Mouse (Mus musculus): ENCODE measurements at regions not wholly inside any gene's neighbourhood (a gene's known extent, or its start where the extent isn't known, plus 50 kb on each side); places are given as distances from the start of the nearest gene placed in this dataset.

DNA sequence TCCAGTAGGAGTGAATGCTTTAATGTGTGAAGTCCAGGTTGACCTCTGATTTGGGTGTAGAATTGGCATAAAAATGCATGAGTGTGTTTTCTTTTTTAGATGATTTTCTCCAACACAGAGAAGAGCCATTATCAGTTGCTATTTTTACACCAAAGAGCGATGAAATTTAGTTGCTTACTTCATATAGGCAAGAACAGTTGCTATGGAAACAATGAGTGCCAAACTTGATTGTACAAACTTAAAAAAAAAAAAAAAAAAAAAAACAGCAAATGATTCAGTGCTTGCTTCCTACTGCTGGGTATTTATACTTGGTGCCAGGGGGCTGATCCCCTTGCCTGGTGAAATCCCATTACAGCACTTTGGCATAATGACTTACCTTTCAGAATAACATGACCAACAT, 268.0 kb downstream of the Sec23a start:
- Histone ChIP-seq H3K36me3 (replicated peaks; ENCODE audit: low read length) (no peaks in the 10 kb centered on the region), H3K27me3 (replicated peaks) (no peaks in the 10 kb centered on the region), H3K4me1 (peaks cover 3% of the 10 kb centered on the region; the same call in 1 of the 2 replicates), H3K4me3 (replicated peaks) (no peak overlapping the region), H3K9me3 (no peaks in the 10 kb centered on the region)
- TF ChIP-seq GATA1 (IDR thresholded peaks at IDR 0.05; ENCODE audit: borderline replicate concordance, low read length), result no peak
- no peak for TF ChIP-seq FLI1 (IDR thresholded peaks at IDR 0.05; ENCODE audit: low read length)

DNA sequence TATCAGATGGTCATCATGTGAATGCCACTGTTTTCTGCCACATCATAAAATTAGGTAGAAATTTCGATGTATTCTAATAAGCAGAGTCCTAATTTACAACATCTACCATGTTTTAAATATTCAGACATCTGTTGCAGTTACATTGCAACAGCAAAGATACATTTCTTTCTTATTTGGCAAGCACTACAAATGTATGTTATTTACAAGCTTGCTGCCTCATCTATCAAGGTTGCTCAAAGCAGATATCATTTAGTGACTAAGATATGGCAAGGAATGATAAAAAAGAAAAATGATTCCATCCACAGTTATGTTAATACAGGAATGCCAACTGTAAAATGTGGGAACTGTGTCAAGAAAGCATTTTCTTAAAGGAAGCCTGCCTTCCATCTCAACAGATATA, 283.7 kb downstream of the Sec23a start:
- TF ChIP-seq GATA1 (IDR thresholded peaks at IDR 0.05; ENCODE audit: borderline replicate concordance, low read length) (no peak), FLI1 (IDR thresholded peaks at IDR 0.05; ENCODE audit: low read length) (no peak)
- Histone ChIP-seq H3K27me3 (replicated peaks) (no peaks in the 10 kb centered on the region), H3K4me3 (replicated peaks) (no peak overlapping the region), H3K36me3 (replicated peaks; ENCODE audit: low read length) (no peaks in the 10 kb centered on the region), H3K9me3 (no peaks in the 10 kb centered on the region), H3K4me1 (no peaks in the 10 kb centered on the region)

DNA sequence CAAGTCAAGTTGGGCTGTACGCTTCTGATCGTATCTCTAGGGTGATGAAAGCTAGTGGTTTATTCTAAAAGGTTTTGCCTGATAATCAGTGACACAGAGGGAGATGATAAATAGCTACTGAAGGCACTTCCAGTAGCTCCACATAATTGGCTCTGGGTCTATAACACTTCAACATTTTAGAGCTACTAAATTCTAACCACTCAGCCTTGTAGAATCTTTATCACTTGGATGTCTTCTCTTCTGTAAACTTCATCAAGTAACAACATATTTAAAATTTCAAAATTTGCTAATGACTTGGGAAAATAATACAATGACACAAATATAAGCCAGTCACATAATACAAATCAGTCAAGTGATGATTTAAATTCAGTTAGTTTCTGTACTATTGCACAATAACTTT, 284.3 kb downstream of the Sec23a start:
- Histone ChIP-seq H3K4me1 (no peaks in the 10 kb centered on the region), H3K36me3 (replicated peaks; ENCODE audit: low read length) (no peaks in the 10 kb centered on the region), H3K4me3 (replicated peaks) (no peak overlapping the region), H3K9me3 (no peaks in the 10 kb centered on the region), H3K27me3 (replicated peaks) (no peaks in the 10 kb centered on the region)
- TF ChIP-seq FLI1 (IDR thresholded peaks at IDR 0.05; ENCODE audit: low read length) (no peak), GATA1 (IDR thresholded peaks at IDR 0.05; ENCODE audit: borderline replicate concordance, low read length) (no peak)

DNA sequence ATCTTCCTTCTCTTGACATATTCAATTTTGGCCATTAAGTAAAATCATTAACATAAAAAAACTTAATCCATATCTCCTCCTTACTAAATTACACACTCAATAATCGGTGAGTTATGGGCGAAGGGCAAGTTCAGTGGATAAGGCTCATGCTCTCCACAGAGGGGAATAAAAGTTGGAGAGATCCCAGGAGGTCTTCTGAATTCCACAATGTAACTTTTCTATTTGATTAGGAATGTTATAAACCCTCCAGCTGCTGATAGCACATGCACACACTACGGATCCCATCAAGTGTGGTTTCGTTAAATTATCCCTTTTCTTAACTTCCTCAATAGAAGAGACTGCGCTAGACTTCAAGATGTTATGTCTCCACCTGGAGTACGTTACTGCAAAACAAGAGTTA, 293.9 kb downstream of the Sec23a start:
- Histone ChIP-seq H3K36me3 (replicated peaks; ENCODE audit: low read length) (no peaks in the 10 kb centered on the region), H3K4me3 (replicated peaks) (no peak overlapping the region), H3K4me1 (no peaks in the 10 kb centered on the region), H3K9me3 (no peaks in the 10 kb centered on the region), H3K27me3 (replicated peaks) (no peaks in the 10 kb centered on the region)
- TF ChIP-seq GATA1 (IDR thresholded peaks at IDR 0.05; ENCODE audit: borderline replicate concordance, low read length), result no peak
- no peak for TF ChIP-seq FLI1 (IDR thresholded peaks at IDR 0.05; ENCODE audit: low read length)

DNA sequence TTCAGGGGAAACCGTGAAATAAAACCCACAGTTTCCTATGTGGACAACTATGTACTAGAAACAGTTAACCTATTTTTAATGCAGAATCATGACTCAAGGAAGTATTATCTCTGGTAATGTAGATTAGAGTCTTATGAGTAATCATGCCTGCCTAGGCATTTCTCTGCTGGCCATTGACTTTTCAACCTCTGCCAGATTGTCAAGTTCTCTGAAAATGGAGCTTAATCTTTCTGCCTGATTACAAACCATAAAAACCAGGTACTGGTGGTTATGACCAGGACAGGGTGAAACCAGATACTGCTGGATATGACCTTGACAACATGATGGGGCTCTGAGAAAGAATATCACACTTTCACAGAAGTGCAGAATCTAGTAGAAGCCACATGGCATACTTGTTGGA, 297.6 kb downstream of the Sec23a start:
- Histone ChIP-seq H3K9me3 (no peaks in the 10 kb centered on the region), H3K4me3 (replicated peaks) (no peak overlapping the region), H3K27me3 (replicated peaks) (no peaks in the 10 kb centered on the region), H3K4me1 (no peaks in the 10 kb centered on the region), H3K36me3 (replicated peaks; ENCODE audit: low read length) (no peaks in the 10 kb centered on the region)
- TF ChIP-seq FLI1 (IDR thresholded peaks at IDR 0.05; ENCODE audit: low read length) (no peak), GATA1 (IDR thresholded peaks at IDR 0.05; ENCODE audit: borderline replicate concordance, low read length) (no peak)

DNA sequence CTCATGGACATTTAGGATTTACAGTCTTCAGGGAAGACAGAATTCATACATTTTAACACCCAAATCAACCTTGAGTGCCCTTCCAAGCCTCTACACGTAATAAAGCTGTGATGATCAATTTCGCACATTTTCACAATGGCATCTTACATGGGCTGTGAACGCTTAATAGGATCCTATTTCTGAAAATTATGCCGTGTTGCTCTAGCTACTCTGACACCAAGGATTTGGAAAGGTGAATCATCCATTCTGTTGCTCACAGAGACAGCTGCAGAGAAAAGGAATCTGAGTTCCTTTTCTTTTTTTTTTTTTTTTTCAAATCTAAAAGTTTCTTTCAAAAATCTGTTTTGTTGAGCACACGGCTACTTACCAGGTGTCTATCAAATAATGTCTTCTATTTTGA, 316.1 kb downstream of the Sec23a start:
- TF ChIP-seq FLI1 (IDR thresholded peaks at IDR 0.05; ENCODE audit: low read length), result no peak
- Histone ChIP-seq H3K4me3 (replicated peaks) (no peak overlapping the region), H3K4me1 (no peaks in the 10 kb centered on the region), H3K27me3 (replicated peaks) (no peaks in the 10 kb centered on the region), H3K36me3 (replicated peaks; ENCODE audit: low read length) (no peaks in the 10 kb centered on the region), H3K9me3 (peaks cover 5% of the 10 kb centered on the region; the same call in 1 of the 2 replicates)

DNA sequence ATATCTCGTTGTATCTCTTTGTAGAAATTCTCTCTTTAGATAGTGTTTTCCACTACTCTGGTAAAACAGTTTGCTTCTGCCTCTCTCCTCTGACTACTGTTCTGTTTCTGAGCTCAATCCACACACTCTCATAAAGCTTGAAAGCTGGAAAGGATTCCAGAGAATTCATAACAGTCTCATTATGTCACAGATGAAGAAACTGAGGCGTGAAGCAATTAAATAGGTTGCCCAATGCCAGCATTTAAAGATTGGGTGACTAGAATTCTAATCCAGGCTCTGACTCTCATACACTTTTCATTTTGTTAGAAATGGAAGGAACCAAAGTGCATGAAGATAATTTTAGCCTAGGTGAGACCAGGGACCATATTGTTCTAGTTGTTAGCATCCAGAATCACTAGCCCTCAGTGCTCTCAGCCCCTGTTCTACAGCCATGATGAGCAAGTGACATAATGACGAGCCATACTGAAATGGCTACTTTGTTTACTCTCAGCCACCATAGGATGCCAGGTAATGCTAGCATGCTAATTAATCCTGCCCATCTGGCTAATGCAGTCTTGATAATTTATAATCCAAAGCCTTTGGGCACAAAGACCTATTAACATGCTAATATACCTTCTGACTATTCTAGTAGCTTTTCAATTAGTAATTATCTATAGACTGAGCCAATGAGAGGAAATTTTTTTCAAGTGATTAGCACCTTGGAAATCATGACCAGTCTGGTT, 341.7 kb downstream of the Sec23a start:
- H3K4me3 ChIP-seq (replicated peaks), result no peak overlapping the region
- H3K36me3 ChIP-seq (replicated peaks; ENCODE audit: low read length), result no peaks in the 10 kb centered on the region
- H3K9me3 ChIP-seq, result no peaks in the 10 kb centered on the region
- TF ChIP-seq FLI1 (IDR thresholded peaks at IDR 0.05; ENCODE audit: low read length) (no peak), GATA1 (IDR thresholded peaks at IDR 0.05; ENCODE audit: borderline replicate concordance, low read length) (no peak)
- no peaks in the 10 kb centered on the region for H3K27me3 ChIP-seq (replicated peaks)
- H3K4me1 ChIP-seq, result no peaks in the 10 kb centered on the region

DNA sequence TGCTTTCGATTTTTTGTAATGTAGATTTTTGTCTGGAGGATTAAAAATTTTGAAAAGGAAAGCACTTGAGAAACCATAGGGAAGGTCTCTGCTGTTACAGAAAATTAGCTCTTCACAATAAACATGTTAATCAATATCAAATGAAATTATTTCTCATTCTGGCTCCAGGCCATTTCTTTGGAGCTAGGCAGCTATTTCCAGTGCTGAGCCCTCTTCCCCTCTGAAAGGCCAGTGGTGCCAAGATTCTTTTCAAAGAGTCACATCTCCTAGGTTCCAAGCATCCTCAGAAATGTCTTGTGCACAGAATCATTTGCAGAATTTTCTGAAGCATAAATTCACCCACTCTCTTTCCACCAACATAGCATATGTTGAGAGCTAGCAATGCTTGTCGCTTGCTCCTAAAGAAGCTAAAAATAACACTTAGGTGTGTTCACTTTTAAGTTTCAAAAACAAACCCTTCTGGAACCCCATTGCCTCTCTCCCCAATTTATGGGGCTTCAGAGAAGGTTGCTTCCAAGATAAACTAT, 357.2 kb downstream of the Sec23a start:
- Histone ChIP-seq H3K9me3 (no peaks in the 10 kb centered on the region), H3K36me3 (replicated peaks; ENCODE audit: low read length) (no peaks in the 10 kb centered on the region), H3K4me3 (replicated peaks) (no peak overlapping the region), H3K27me3 (replicated peaks) (no peaks in the 10 kb centered on the region), H3K4me1 (no peaks in the 10 kb centered on the region)
- no peak for TF ChIP-seq GATA1 (IDR thresholded peaks at IDR 0.05; ENCODE audit: borderline replicate concordance, low read length)
- no peak for TF ChIP-seq FLI1 (IDR thresholded peaks at IDR 0.05; ENCODE audit: low read length)

DNA sequence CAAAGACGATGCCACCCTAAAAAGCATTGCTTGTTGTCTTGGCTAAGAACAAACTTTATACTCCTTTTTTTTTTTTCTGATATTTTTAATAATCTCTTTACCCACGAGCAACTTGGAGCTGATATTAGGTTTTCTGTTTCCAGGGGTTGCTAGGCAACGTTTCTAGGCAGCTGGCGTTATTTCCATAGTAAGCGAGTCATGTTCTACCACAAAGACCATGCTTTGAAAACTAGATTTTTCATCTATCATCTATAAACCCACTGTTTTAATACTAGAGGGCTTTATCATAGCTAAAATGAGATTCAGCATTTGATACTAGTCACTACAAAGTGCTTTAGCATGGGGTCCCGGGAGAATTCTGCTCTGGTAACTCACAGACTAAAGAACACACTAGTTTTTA, 358.1 kb downstream of the Sec23a start:
- Histone ChIP-seq H3K4me1 (no peaks in the 10 kb centered on the region), H3K4me3 (replicated peaks) (no peak overlapping the region), H3K9me3 (no peaks in the 10 kb centered on the region), H3K36me3 (replicated peaks; ENCODE audit: low read length) (no peaks in the 10 kb centered on the region), H3K27me3 (replicated peaks) (no peaks in the 10 kb centered on the region)
- TF ChIP-seq FLI1 (IDR thresholded peaks at IDR 0.05; ENCODE audit: low read length) (no peak), GATA1 (IDR thresholded peaks at IDR 0.05; ENCODE audit: borderline replicate concordance, low read length) (no peak)

DNA sequence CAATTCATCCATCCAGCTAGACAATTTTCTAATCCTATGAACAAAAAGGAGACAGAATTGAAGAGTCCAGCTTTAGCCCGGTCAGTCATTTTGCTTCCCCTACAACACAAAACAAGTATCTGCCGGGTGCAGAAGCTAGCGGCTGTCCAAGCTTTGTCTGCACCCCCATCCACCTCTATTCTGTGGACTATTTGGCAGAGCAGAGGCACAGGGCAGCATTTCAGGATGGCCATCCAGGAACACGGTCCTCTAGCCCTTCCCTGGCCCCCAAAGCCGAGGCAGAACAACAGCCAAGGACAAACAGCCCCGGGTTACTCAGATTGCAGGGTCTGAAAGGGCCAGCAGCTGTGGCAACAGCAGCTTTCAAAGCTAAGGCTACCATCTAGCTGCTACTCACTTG, 358.6 kb downstream of the Sec23a start:
- no peak overlapping the region for H3K4me3 ChIP-seq (replicated peaks)
- no peaks in the 10 kb centered on the region for H3K9me3 ChIP-seq
- H3K36me3 ChIP-seq (replicated peaks; ENCODE audit: low read length), result no peaks in the 10 kb centered on the region
- H3K4me1 ChIP-seq, result no peaks in the 10 kb centered on the region
- TF ChIP-seq FLI1 (IDR thresholded peaks at IDR 0.05; ENCODE audit: low read length) (no peak), GATA1 (IDR thresholded peaks at IDR 0.05; ENCODE audit: borderline replicate concordance, low read length) (no peak)
- no peaks in the 10 kb centered on the region for H3K27me3 ChIP-seq (replicated peaks)
